Mouse (Mus musculus): ENCODE measurements around the gene Kdm2a.

- TF ChIP-seq CTCF (IDR thresholded peaks at IDR 0.05; ENCODE audit: borderline replicate concordance, insufficient read depth, low read length) (no peak), POLR2A (IDR thresholded peaks at IDR 0.05; ENCODE audit: low read depth, low read length) (no peak)
Measured at GRCm38 (mm10) chr19:4298322-4299121, 99.6 kb downstream of the Kdm2a start.

Data from embryonic fibroblast, embryonic 13.5 days (primary cell).